Mouse (Mus musculus) stomach, postnatal 0 days (tissue): Measurements from ENCODE around the gene Gne. TPM values are rescaled to one million over a fixed set of nuclear protein-coding genes. Genes with fewer than 3 reads are reported as not detected.

Experiments
- ATAC-seq: fragments of 200-750 bp; cut with Nextera tagmentation; 2 replicates; pipeline ENCODE4 v1.8.0; 2017; ENCODE audit not compliant: low FRiP score, low TSS enrichment
- DNase-seq: peaks from one replicate; pipeline ENCODE4 v3.0.0-alpha.2; 2016; ENCODE audit warnings: low spot score
- H3K27ac ChIP-seq: fragments of 300-500 bp; sonication (generic); replicated peaks from 2 replicates; pipeline ENCODE4 v1.5.1; 2014; ENCODE audit warnings: mild to moderate bottlenecking, control low read depth
- H3K27me3 ChIP-seq: fragments of 300-500 bp; sonication (generic); 2 replicates; pipeline ENCODE4 v1.6.1; 2014; ENCODE audit warnings: low read length; ENCODE audit not compliant: control insufficient read depth, insufficient read depth
- H3K36me3 ChIP-seq: fragments of 300-500 bp; sonication (generic); 2 replicates; pipeline ENCODE4 v1.6.1; 2014; ENCODE audit warnings: low read length, mixed read lengths; ENCODE audit not compliant: control insufficient read depth, insufficient read depth
- H3K4me1 ChIP-seq: fragments of 300-500 bp; sonication (generic); replicated peaks from 2 replicates; pipeline ENCODE4 v1.6.1; 2014; ENCODE audit warnings: antibody characterized with exemption; ENCODE audit not compliant: control insufficient read depth, insufficient read depth
- H3K4me2 ChIP-seq: fragments of 300-500 bp; sonication (generic); replicated peaks from 2 replicates; pipeline ENCODE4 v1.6.1; 2014; ENCODE audit warnings: low read depth, mild to moderate bottlenecking, control low read depth, moderate library complexity
- H3K4me3 ChIP-seq: fragments of 300-500 bp; sonication (generic); 2 replicates; pipeline ENCODE4 v1.5.1; 2014; ENCODE audit warnings: low read depth, low read length, control low read depth
- H3K9ac ChIP-seq: fragments of 300-500 bp; sonication (generic); 2 replicates; pipeline ENCODE4 v1.6.1; 2014; ENCODE audit warnings: mild to moderate bottlenecking, low read length, control low read depth, mixed read lengths
- H3K9me3 ChIP-seq: fragments of 300-500 bp; sonication (generic); 2 replicates; pipeline ENCODE4 v1.6.1; 2016; ENCODE audit warnings: low read length; ENCODE audit not compliant: control insufficient read depth
- CTCF ChIP-seq: IDR thresholded peaks from 2 replicates; pipeline ENCODE4 v1.5.1; 2016; ENCODE audit warnings: antibody characterized with exemption, low read depth, mild to moderate bottlenecking, moderate library complexity
- EP300 ChIP-seq: optimal IDR thresholded peaks from 2 replicates; pipeline ENCODE3; 2016; ENCODE audit warnings: antibody characterized with exemption
- WGBS: fragments of 180-500 bp; shearing (Covaris S2); extraction: QIAGEN DNeasy Blood & Tissue Kit; methylation state at CpG from one replicate; pipeline ENCODE4 v1.1.7; 2014; 5-methylcytosine and 5-hydroxymethylcytosine counted together
- polyA plus RNA-seq: library from polyadenylated mRNA; unstranded; fragments of >200 nt; fragmentation: Nextera tagmentation; extraction: Ambion mirVana; gene quantifications from 2 replicates; pipeline ENCODE4 v1.2.1, GENCODE M21; 2015

Gene Gne
- polyA plus RNA-seq, 1 experiment from 2014 or later = 21.1 TPM

- DNase-seq (no peak), ATAC-seq (no peak)
- Histone ChIP-seq H3K9me3 (no peaks in the 10 kb centered on the region), H3K36me3 (peaks cover 3% of the 10 kb centered on the region; the same call in 1 of the 2 replicates), H3K4me2 (no peak overlapping the region), H3K27me3 (no peaks in the 10 kb centered on the region), H3K9ac (no peak overlapping the region), H3K4me1 (peaks cover 7% of the 10 kb centered on the region), H3K27ac (no peak overlapping the region), H3K4me3 (no peak overlapping the region)
- TF ChIP-seq CTCF (no peak), EP300 (no peak)
- 92% methylated on average over 4 of the region's 4 CpGs for WGBS
Measured at GRCm38 (mm10) chr4:44016071-44016470, 67.9 kb downstream of the Gne start.

- Histone ChIP-seq H3K9ac (peak overlapping the region; percentile 97), H3K27ac (peak overlapping the region; percentile 91; the same call in 1 of the 2 replicates), H3K9me3 (no peaks in the 10 kb centered on the region), H3K4me1 (peaks cover 7% of the 10 kb centered on the region), H3K36me3 (no peaks in the 10 kb centered on the region; the same call in 1 of the 2 replicates), H3K4me3 (peak overlapping the region; percentile 99), H3K27me3 (no peaks in the 10 kb centered on the region), H3K4me2 (peak overlapping the region; percentile 90)
- TF ChIP-seq EP300 (no peak), CTCF (no peak)
- WGBS = 18% methylated on average over 11 of the region's 11 CpGs
- ATAC-seq = no peak
- no peak for DNase-seq
Measured at GRCm38 (mm10) chr4:44013391-44014070, 70.4 kb downstream of the Gne start.

GRCm38 (mm10) chr4:44012376-44013367 lies 71.3 kb downstream of the Gne start:
- Histone ChIP-seq H3K9me3 (no peaks in the 10 kb centered on the region), H3K4me1 (peaks cover 7% of the 10 kb centered on the region), H3K9ac (peak overlapping the region; percentile 97), H3K4me2 (peak overlapping the region; percentile 90), H3K36me3 (no peaks in the 10 kb centered on the region), H3K4me3 (peak overlapping the region; percentile 99), H3K27ac (peak overlapping the region; percentile 91), H3K27me3 (no peaks in the 10 kb centered on the region)
- peak; percentile 98 for ATAC-seq
- DNase-seq = peak; percentile 95
- under 1% methylated on average over 77 of the region's 77 CpGs for WGBS
- TF ChIP-seq EP300 (no peak), CTCF (peak; percentile 20; the same call in 1 of the 2 replicates)

GRCm38 (mm10) chr4:44011799-44012198 lies 72.2 kb downstream of the Gne start:
- Histone ChIP-seq H3K4me2 (peak overlapping the region; percentile 90), H3K36me3 (no peaks in the 10 kb centered on the region), H3K9me3 (no peaks in the 10 kb centered on the region), H3K4me3 (peak overlapping the region; percentile 99), H3K4me1 (peaks cover 7% of the 10 kb centered on the region), H3K27me3 (no peaks in the 10 kb centered on the region), H3K9ac (peak overlapping the region; percentile 62), H3K27ac (peak overlapping the region; percentile 5; the same call in 1 of the 2 replicates)
- DNase-seq = no peak
- 85% methylated on average over 3 of the region's 3 CpGs for WGBS
- ATAC-seq = no peak
- no peak for TF ChIP-seq CTCF

- H3K9me3 ChIP-seq = no peaks in the 10 kb centered on the region
- ATAC-seq (no peak), DNase-seq (no peak)
- TF ChIP-seq EP300 (no peak), CTCF (no peak)
- H3K4me1 ChIP-seq = peaks cover 7% of the 10 kb centered on the region
- H3K27ac ChIP-seq = no peak overlapping the region
- no peak overlapping the region for H3K4me3 ChIP-seq
- no peaks in the 10 kb centered on the region for H3K27me3 ChIP-seq
- H3K36me3 ChIP-seq = no peaks in the 10 kb centered on the region
- H3K4me2 ChIP-seq = no peak overlapping the region
- 48% methylated on average over 2 of the region's 2 CpGs for WGBS
- H3K9ac ChIP-seq = no peak overlapping the region
Measured at GRCm38 (mm10) chr4:44010893-44011292, 73.1 kb downstream of the Gne start.
